Mouse (Mus musculus) neural tube, embryonic 10.5 days (tissue): ENCODE measurements around the gene Hao1.

Experiments
- DNase-seq: peaks from one replicate; pipeline ENCODE4 v3.0.0-alpha.2; 2017; ENCODE audit warnings: low spot score; ENCODE audit errors: extremely low spot score

The Hao1 gene

DNA sequence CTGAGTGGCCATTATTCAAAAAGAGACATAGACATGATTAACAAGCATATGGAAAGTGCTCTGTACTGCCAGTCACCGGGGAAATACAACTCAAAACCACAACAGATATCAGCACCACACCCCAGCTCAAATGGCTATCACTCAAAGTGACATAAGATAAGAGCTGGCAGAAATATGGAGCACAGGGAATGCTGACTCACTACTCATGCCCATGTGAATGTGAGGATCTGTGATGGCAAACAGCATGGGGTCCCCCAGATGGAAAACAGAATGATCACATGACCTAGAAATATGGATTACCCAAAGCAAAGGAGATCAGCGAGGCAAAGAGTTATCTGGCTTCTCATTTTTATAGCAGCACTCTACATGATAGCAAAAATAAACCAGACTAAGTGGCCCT is 89.0 kb downstream of the Hao1 start:
- DNase-seq: no peak

DNA sequence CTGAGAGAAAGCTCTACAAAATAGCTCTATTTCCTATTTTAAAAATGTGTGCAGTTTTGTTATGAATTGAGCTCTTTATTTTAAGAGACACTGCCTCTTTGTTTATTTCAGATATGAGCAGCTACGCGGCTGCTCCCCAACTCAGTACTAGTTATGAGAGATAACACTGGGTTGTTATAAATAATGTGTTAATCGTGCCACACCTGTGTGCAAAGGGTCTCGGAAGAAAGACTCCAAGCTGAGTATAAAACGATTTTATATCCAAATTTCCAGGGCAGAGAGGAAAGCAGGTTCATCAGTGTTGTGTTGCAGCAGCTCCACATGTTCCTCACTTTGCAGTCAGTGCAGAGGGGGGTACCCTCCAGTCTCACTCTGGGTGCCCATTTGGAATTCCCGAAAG is 91.8 kb downstream of the Hao1 start:
- no peak for DNase-seq

- DNase-seq: no peak
These were observed 93.3 kb downstream of the Hao1 start for GRCm38 (mm10) chr2:134460831-134461230.

DNA sequence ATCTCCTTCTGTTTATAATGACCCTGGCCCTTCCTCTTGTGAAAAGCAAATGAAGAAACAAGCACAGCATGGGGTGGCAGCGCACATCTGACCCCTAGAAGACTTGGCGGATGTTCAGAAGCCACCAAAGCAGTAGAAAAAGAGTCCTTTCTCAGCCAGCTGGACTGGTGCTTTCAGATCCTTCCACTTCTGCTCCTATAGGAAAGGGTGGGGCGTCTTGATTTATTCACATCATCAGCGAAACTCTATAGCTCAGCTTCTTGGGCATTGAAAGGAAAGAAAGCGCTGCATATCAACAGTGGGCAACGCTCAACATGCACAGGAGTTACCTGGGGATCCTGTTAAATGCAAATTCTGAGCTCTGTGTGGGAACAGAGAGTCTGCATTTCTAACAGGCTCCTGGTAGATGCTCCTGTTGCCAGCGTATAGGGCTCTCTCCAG is 98.1 kb downstream of the Hao1 start:
- DNase-seq: peak; percentile 16

GRCm38 (mm10) chr2:134452748-134453147 is 101.4 kb downstream of the Hao1 start:
- no peak for DNase-seq

DNA sequence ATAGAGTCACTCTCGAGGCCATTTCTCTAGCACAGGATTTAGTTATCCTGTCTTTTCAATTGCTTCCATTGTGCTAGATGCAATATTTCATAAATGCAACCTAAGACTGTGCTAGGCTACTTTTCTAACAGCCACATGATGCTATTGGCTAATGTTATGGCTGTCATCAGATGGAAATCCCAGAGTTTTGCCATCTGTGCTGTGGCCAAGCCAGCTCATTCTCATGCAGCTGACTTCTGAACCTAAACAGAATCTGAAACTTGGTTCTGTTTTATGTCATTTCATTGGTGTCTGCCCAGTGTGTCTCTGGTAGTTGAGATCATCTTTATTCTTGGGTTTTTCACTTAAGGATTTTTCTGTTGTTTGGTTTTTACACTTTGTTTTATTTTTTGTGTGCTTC is 103.2 kb downstream of the Hao1 start:
- no peak for DNase-seq
